Mouse (Mus musculus): Measurements from ENCODE around the gene Vash2.

GRCm38 (mm10) chr1:190978511-190979073, 504 bp downstream of the Vash2 start:
- no peak for TF ChIP-seq NANOG (IDR thresholded peaks at IDR 0.05; ENCODE audit: borderline replicate concordance, low read length)
- no peak for TF ChIP-seq CTCF (conservative IDR thresholded peaks at IDR 0.05; ENCODE audit: low read length)
- no peak for TF ChIP-seq POU5F1 (IDR thresholded peaks at IDR 0.05; ENCODE audit: borderline replicate concordance, low read length)

All from E14TG2a.4 (cell line).